17 mouse cellular contexts compared by ENCODE assay signal in genomic region chr14:46959166-46959721, GRCm38 (mm10).
"Had no signal": no experiment of that assay in that cellular context is flagged by ENCODE, and none has a peak within 500 bp of the region (broad histone marks: within the 10 kb centered on the region; RNA-seq: fewer than 3 reads in every experiment).

No protein-coding gene starts in this region.

- H3K4me3 ChIP-seq: layer of hippocampus, adult 2 months; left cerebral cortex, adult 2 months; limb, embryonic 12.5 days; megakaryocyte, embryonic 14.5 days had no signal

- H3K27ac ChIP-seq: kidney, postnatal 0 days; layer of hippocampus, adult 2 months; left cerebral cortex, adult 2 months; limb, embryonic 12.5 days; liver, embryonic 14.5 days had no signal

- DNase-seq: kidney, adult 2 months; layer of hippocampus, adult 9-11 months; layer of hippocampus, postnatal 36 days; liver, postnatal 0 days; lung, embryonic 14.5 days; midbrain, embryonic 14.5 days; thymus, adult 18-20 months; thymus, postnatal 36 days had no signal

- ATAC-seq: lung, postnatal 0 days had no signal

- H3K36me3 ChIP-seq: limb, embryonic 12.5 days had no signal

- H3K4me1 ChIP-seq: megakaryocyte, embryonic 14.5 days had no signal

- H3K4me2 ChIP-seq: limb, embryonic 12.5 days; liver, embryonic 11.5 days; lung, embryonic 14.5 days; midbrain, embryonic 11.5 days had no signal

- H3K9me3 ChIP-seq: limb, embryonic 12.5 days had no signal

- H3K9ac ChIP-seq: limb, embryonic 12.5 days; liver, embryonic 14.5 days; liver, postnatal 0 days; lung, embryonic 14.5 days had no signal

- H3K27me3 ChIP-seq: limb, embryonic 12.5 days; megakaryocyte, embryonic 14.5 days had no signal
